Mouse (Mus musculus): ENCODE data around the gene Gabpb2. TPM values are rescaled to one million over a fixed set of nuclear protein-coding genes. Genes with fewer than 3 reads are reported as not detected.
"Not testable (repeated sequence)": the region's sequence is repeated elsewhere in the genome, so short reads cannot be mapped to it uniquely, and the experiment has no call there.

Gene Gabpb2
- polyA plus RNA-seq, 1 experiment = 49.0 TPM

- H3K9me3 ChIP-seq (replicated peaks; ENCODE audit: control insufficient read depth, insufficient read depth, low read length, poor library complexity, severe bottlenecking) = no peaks in the 10 kb centered on the region
- H3K27me3 ChIP-seq (ENCODE audit: control insufficient read depth, insufficient read depth, low read length, poor library complexity, severe bottlenecking) = no peaks in the 10 kb centered on the region
- peaks cover 2% of the 10 kb centered on the region for H3K4me1 ChIP-seq (ENCODE audit: control insufficient read depth, insufficient read depth, low read length)
- peaks cover 3% of the 10 kb centered on the region; the same call in 1 of the 2 replicates for H3K36me3 ChIP-seq (ENCODE audit: control insufficient read depth, insufficient read depth, low read length, poor library complexity, severe bottlenecking)
- peak within 1 kb of the TSS; percentile 93 for H3K4me3 ChIP-seq (ENCODE audit: low read depth, low read length)
- peak within 1 kb of the TSS; percentile 69 for H3K9ac ChIP-seq (ENCODE audit: low read depth, poor library complexity, severe bottlenecking)
- TF ChIP-seq POLR2A (IDR thresholded peaks at IDR 0.05; ENCODE audit: insufficient read depth, low read length) (no peak), CTCF (IDR thresholded peaks at IDR 0.05; ENCODE audit: low read depth, low read length) (peak; percentile 2), EP300 (IDR thresholded peaks at IDR 0.05; ENCODE audit: insufficient read depth, low read depth, low read length) (no peak)
- H3K27ac ChIP-seq (ENCODE audit: insufficient read depth, low read length) = peak within 1 kb of the TSS; percentile 44
These were observed 84.0 kb downstream of the Gabpb2 start, which contains the start of the genes Scnm1 and Lysmd1 for GRCm38 (mm10) chr3:95133680-95134101. TSS of gene Scnm1 (minus strand) at chr3:95134011. TSS of gene Lysmd1 (plus strand) at chr3:95134088.

- Histone ChIP-seq H3K27ac (ENCODE audit: insufficient read depth, low read length) (peak overlapping the region; percentile 44; the same call in 1 of the 2 replicates), H3K27me3 (ENCODE audit: control insufficient read depth, insufficient read depth, low read length, poor library complexity, severe bottlenecking) (no peaks in the 10 kb centered on the region), H3K9me3 (replicated peaks; ENCODE audit: control insufficient read depth, insufficient read depth, low read length, poor library complexity, severe bottlenecking) (no peaks in the 10 kb centered on the region), H3K4me3 (ENCODE audit: low read depth, low read length) (peak overlapping the region; percentile 93), H3K9ac (ENCODE audit: low read depth, poor library complexity, severe bottlenecking) (peak overlapping the region; percentile 69), H3K36me3 (ENCODE audit: control insufficient read depth, insufficient read depth, low read length, poor library complexity, severe bottlenecking) (peaks cover 3% of the 10 kb centered on the region; the same call in 1 of the 2 replicates), H3K4me1 (ENCODE audit: control insufficient read depth, insufficient read depth, low read length) (peaks cover 2% of the 10 kb centered on the region)
- TF ChIP-seq CTCF (IDR thresholded peaks at IDR 0.05; ENCODE audit: low read depth, low read length) = no peak
- TF ChIP-seq POLR2A (IDR thresholded peaks at IDR 0.05; ENCODE audit: insufficient read depth, low read length) = no peak
- TF ChIP-seq EP300 (IDR thresholded peaks at IDR 0.05; ENCODE audit: insufficient read depth, low read depth, low read length) = no peak
These were observed 84.5 kb downstream of the Gabpb2 start for GRCm38 (mm10) chr3:95133176-95133575.

- not testable (repeated sequence) for H3K4me3 ChIP-seq (ENCODE audit: low read depth, low read length); H3K4me1 ChIP-seq (ENCODE audit: control insufficient read depth, insufficient read depth, low read length); H3K27me3 ChIP-seq (ENCODE audit: control insufficient read depth, insufficient read depth, low read length, poor library complexity, severe bottlenecking); H3K36me3 ChIP-seq (ENCODE audit: control insufficient read depth, insufficient read depth, low read length, poor library complexity, severe bottlenecking); H3K27ac ChIP-seq (ENCODE audit: insufficient read depth, low read length); H3K9ac ChIP-seq (ENCODE audit: low read depth, poor library complexity, severe bottlenecking); H3K9me3 ChIP-seq (replicated peaks; ENCODE audit: control insufficient read depth, insufficient read depth, low read length, poor library complexity, severe bottlenecking)
These were observed 85.3 kb downstream of the Gabpb2 start for GRCm38 (mm10) chr3:95132389-95132788.

Other genes with a start within 250 kb of the Gabpb2 start
- gene Pi4kb, start 243.2 kb downstream of the Gabpb2 start, polyA plus RNA-seq (2011; ENCODE audit: insufficient read depth, insufficient read length, low read depth, missing spikeins) = 11.3 and 12.8 TPM in 2 replicates
- 37.7 and 56.5 TPM in 2 replicates for gene Zfp687, start 202.5 kb downstream of the Gabpb2 start, polyA plus RNA-seq (2011; ENCODE audit: insufficient read depth, insufficient read length, low read depth, missing spikeins)
- 286 and 316 TPM in 2 replicates for gene Psmd4, start 175.3 kb downstream of the Gabpb2 start, polyA plus RNA-seq (2011; ENCODE audit: insufficient read depth, insufficient read length, low read depth, missing spikeins)
- gene Pip5k1a, start 111.0 kb downstream of the Gabpb2 start, polyA plus RNA-seq (2011; ENCODE audit: insufficient read depth, insufficient read length, low read depth, missing spikeins) = 53.9 and 63.5 TPM in 2 replicates
- gene Vps72, start 106.9 kb downstream of the Gabpb2 start, polyA plus RNA-seq (2011; ENCODE audit: insufficient read depth, insufficient read length, low read depth, missing spikeins) = 78.0 and 83.5 TPM in 2 replicates
- 0.90 TPM in 1 of 2 replicates, not detected in the other for gene Tmod4, start 93.4 kb downstream of the Gabpb2 start, polyA plus RNA-seq (2011; ENCODE audit: insufficient read depth, insufficient read length, low read depth, missing spikeins)
- 48.5 and 52.1 TPM in 2 replicates for gene Scnm1, start 83.9 kb downstream of the Gabpb2 start, polyA plus RNA-seq (2011; ENCODE audit: insufficient read depth, insufficient read length, low read depth, missing spikeins)
- 4.0 and 5.7 TPM in 2 replicates for gene Lysmd1, start 83.8 kb downstream of the Gabpb2 start, polyA plus RNA-seq (2011; ENCODE audit: insufficient read depth, insufficient read length, low read depth, missing spikeins)
- not detected in 2 replicates for gene Tnfaip8l2, start 75.6 kb downstream of the Gabpb2 start, polyA plus RNA-seq (2011; ENCODE audit: insufficient read depth, insufficient read length, low read depth, missing spikeins)
- gene Sema6c, start 57.5 kb downstream of the Gabpb2 start, polyA plus RNA-seq (2011; ENCODE audit: insufficient read depth, insufficient read length, low read depth, missing spikeins) = 13.3 and 18.8 TPM in 2 replicates
- 57.4 and 65.6 TPM in 2 replicates for gene Cdc42se1, start 10.8 kb upstream of the Gabpb2 start, polyA plus RNA-seq (2011; ENCODE audit: insufficient read depth, insufficient read length, low read depth, missing spikeins)
- 13.1 and 15.5 TPM in 2 replicates for gene Mllt11, start 14.3 kb upstream of the Gabpb2 start, polyA plus RNA-seq (2011; ENCODE audit: insufficient read depth, insufficient read length, low read depth, missing spikeins)
- gene Gm128, start 23.7 kb upstream of the Gabpb2 start, polyA plus RNA-seq (2011; ENCODE audit: insufficient read depth, insufficient read length, low read depth, missing spikeins) = 1.2 and 2.1 TPM in 2 replicates
- 4.1 and 4.8 TPM in 2 replicates for gene Bnipl, start 33.3 kb upstream of the Gabpb2 start, polyA plus RNA-seq (2011; ENCODE audit: insufficient read depth, insufficient read length, low read depth, missing spikeins)
- 43.6 and 48.0 TPM in 2 replicates for gene Mindy1, start 63.4 kb upstream of the Gabpb2 start, polyA plus RNA-seq (2011; ENCODE audit: insufficient read depth, insufficient read length, low read depth, missing spikeins)
- gene Prune1, start 64.2 kb upstream of the Gabpb2 start, polyA plus RNA-seq (2011; ENCODE audit: insufficient read depth, insufficient read length, low read depth, missing spikeins) = 42.9 and 43.9 TPM in 2 replicates
- gene Anxa9, start 89.3 kb upstream of the Gabpb2 start, polyA plus RNA-seq (2011; ENCODE audit: insufficient read depth, insufficient read length, low read depth, missing spikeins) = 1.9 and 2.0 TPM in 2 replicates
- 99.9 and 103 TPM in 2 replicates for gene Cers2, start 96.9 kb upstream of the Gabpb2 start, polyA plus RNA-seq (2011; ENCODE audit: insufficient read depth, insufficient read length, low read depth, missing spikeins)
- gene Setdb1, start 139.3 kb upstream of the Gabpb2 start, polyA plus RNA-seq (2011; ENCODE audit: insufficient read depth, insufficient read length, low read depth, missing spikeins) = 67.9 and 73.3 TPM in 2 replicates
- gene 4930558C23Rik, start 184.9 kb upstream of the Gabpb2 start, polyA plus RNA-seq (2011; ENCODE audit: insufficient read depth, insufficient read length, low read depth, missing spikeins) = 0.84 and 2.2 TPM in 2 replicates
- 70.9 and 75.5 TPM in 2 replicates for gene Arnt, start 216.5 kb upstream of the Gabpb2 start, polyA plus RNA-seq (2011; ENCODE audit: insufficient read depth, insufficient read length, low read depth, missing spikeins)

Measured in ES-Bruce4 (cell line).